Mouse (Mus musculus) bone marrow, adult 2 months (tissue): ENCODE results near the gene Nrip1. TPM values are rescaled to one million over a fixed set of nuclear protein-coding genes. Genes with fewer than 3 reads are reported as not detected.

Experiments used
- H3K27ac ChIP-seq: fragments of 200-500 bp; 2 replicates; pipeline ENCODE4 v1.5.1; 2012; ENCODE audit warnings: low read depth, mild to moderate bottlenecking, control low read depth, inconsistent platforms, low read length; ENCODE audit not compliant: control insufficient read depth, poor library complexity, insufficient read depth
- H3K4me1 ChIP-seq: fragments of 200-500 bp; 2 replicates; pipeline ENCODE4 v1.6.1; 2011; ENCODE audit warnings: low read length; ENCODE audit not compliant: control insufficient read depth, insufficient read depth
- H3K4me3 ChIP-seq: fragments of 200-500 bp; replicated peaks from 2 replicates; pipeline ENCODE3; 2011; ENCODE audit warnings: mild to moderate bottlenecking, low read depth, low read length, control low read depth; ENCODE audit not compliant: control insufficient read depth
- CTCF ChIP-seq: fragments of 200-500 bp; IDR thresholded peaks from 2 replicates; pipeline ENCODE4 v1.5.1; 2011; ENCODE audit warnings: low read length, control low read depth; ENCODE audit not compliant: control insufficient read depth, insufficient read depth
- POLR2A ChIP-seq: fragments of 200-500 bp; IDR thresholded peaks from 2 replicates; pipeline ENCODE4 v1.6.1; 2011; ENCODE audit warnings: low read depth, mild to moderate bottlenecking, control low read depth, low read length, borderline replicate concordance; ENCODE audit not compliant: control insufficient read depth
- WGBS: fragments of 180-500 bp; shearing (Covaris S2); methylation state at CpG from one replicate; pipeline ENCODE4 v1.1.7; 2018; 5-methylcytosine and 5-hydroxymethylcytosine counted together
- polyA plus RNA-seq: library from polyadenylated mRNA; stranded (reverse); fragments of >200 nt; gene quantifications from 2 replicates; pipeline ENCODE4 v1.2.4, GENCODE M21; 2011; ENCODE audit warnings: low replicate concordance; ENCODE audit not compliant: missing spikeins, insufficient read depth, insufficient read length

The Nrip1 gene
- polyA plus RNA-seq, 1 experiment: 6.7 TPM

DNA sequence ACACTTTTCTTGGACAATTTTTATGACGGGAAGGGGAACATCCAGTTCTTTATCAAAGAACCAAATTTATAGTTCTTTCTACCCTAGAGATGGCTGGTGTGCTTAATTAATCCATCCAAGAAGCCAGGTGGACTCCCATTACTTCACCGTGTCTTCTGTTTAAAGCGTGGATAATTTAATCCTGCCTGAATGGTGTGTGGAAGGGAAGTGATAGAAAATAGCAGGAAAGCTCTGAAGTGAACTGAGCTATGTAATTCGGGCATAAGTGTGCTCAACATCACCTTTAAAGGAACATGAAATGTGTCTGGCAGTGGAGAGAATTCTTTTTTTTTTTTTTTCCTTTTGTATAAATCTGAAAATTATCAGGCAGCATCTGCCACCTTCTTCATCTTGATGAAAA, 12.4 kb upstream of the Nrip1 start:
- H3K4me3 ChIP-seq: no peak overlapping the region
- H3K27ac ChIP-seq: no peak overlapping the region
- 84% methylated on average over 4 of the region's 4 CpGs for WGBS
- H3K4me1 ChIP-seq: no peaks in the 10 kb centered on the region
- TF ChIP-seq CTCF (no peak), POLR2A (no peak)

DNA sequence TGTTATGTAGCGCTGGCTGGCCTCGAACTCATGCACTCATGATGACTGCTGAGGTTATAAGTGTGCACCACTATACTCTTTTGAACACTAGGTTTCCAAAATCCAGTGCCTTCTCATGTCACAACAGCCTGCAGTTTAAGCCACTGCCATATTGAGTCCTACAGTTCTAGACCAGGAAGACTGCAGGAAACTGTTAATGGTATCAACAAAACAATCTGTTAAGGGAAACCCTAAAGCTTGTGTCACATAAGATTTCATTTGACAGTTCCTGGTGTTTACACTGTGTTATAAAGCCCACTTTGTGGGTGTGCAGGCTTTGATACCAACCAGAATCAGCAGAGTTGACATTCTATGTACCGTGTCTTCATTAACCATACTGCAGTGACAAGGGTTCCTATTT, 3.6 kb upstream of the Nrip1 start:
- no peak for TF ChIP-seq CTCF
- TF ChIP-seq POLR2A: no peak
- WGBS: 61% methylated on average over 3 of the region's 3 CpGs
- Histone ChIP-seq H3K4me1 (no peaks in the 10 kb centered on the region), H3K4me3 (no peak overlapping the region), H3K27ac (no peak overlapping the region)

DNA sequence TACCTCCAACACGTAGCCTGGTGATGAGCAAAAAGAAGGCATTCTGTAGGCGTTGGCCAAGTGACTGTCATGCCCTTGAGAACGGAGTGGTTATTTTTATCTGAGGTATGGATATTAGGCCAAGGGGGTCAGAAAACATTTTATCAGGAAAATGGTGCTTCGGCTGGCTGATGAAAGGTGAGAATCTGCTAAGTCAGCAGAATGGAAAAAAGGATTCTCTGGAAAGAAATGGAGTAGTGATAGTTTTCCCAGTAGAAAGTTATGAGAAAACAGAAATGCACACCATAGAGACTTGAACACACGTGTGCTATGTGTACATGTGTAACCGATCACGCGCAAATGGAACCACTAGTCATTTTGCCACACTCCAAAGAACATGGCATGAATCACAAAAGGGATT, 3.0 kb upstream of the Nrip1 start:
- 88% methylated on average over 8 of the region's 8 CpGs for WGBS
- TF ChIP-seq CTCF (no peak), POLR2A (no peak)

DNA sequence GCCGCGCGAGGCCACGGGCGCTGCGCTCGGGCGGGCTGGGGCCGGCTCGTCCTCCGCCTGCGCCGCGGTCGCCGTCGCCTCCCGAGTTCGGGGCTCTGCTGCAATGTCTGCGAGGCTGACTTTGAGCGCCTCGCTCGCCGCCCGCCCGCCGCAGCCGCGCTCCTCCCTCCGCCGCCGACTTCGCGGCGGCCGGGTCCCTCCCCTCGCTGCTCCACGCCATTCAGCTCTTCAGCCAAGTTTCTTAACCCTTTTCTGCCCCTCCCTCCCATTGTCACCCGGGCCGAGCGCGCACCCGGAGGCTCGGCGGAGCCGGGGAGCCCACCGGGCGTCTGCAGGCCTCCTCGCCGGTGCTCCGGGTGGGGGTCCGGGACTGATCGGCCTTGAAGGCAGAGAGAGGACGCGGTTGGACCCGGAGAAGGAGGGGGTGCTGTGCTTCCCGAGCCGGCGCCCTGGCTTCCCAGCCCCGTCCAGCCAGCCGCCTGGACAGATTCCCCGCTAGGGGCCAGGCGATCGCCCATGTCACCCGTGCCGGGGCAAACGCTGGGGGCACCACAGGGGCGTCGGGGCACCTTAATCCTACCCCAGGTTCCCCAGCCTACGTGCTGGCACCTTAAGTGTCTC, 576 bp downstream of the Nrip1 start:
- under 1% methylated on average over 61 of the region's 70 CpGs for WGBS
- Histone ChIP-seq H3K27ac (peak overlapping the region; percentile 98), H3K4me3 (peak overlapping the region; percentile 60), H3K4me1 (no peaks in the 10 kb centered on the region)
- TF ChIP-seq CTCF (no peak; the same call in 1 of the 2 replicates), POLR2A (peak; percentile 77; the same call in 1 of the 2 replicates)

More for the DNA sequence above, 3.0 kb upstream of the Nrip1 start:
- H3K4me1 ChIP-seq: no peaks in the 10 kb centered on the region
- H3K4me3 ChIP-seq: no peak overlapping the region
- no peak overlapping the region for H3K27ac ChIP-seq

DNA sequence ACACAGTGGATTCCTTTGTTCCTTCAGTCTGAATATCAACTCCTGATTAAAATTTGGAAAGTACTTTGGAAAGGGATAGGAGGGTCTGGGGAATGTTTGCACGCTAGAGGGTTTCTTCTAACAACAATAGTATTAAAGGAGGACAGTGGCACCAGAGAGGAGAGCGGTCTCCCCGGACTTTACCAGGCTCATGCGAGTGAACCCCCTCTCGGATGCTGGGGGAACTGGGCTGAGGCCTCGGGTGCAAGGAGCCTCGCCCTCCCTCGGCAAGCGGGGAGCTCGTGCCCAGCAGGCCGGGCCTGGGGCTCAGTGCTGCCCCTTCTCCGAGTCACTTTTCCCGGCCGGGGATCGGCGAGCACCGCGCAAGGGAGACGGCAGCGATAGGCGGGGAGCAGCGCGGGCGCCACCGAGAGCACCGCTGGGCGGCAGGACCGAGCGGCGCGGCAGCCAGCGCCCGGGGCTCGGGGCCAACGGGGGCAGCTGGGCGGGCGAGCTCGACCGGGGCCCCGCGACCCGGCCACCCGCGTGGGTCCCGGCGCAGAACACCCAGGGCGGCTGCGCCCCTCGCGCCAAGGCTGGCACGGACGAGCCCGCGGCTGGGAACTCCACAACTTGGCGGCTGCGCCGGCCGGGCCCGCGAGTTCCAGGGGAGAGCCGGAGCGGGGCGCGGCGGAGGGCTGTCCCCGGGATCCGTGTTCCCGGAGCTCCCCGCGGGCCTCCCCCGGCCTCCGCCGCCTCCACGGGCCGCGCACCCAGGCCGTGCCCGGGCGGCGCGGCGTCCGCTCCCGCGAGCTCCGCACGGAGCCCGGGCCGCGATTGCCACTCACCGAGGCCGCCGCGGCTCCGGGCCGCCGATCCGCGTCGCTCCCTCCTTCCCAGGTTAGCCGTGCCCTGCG, 1.3 kb downstream of the Nrip1 start:
- Histone ChIP-seq H3K4me1 (no peaks in the 10 kb centered on the region), H3K27ac (peak overlapping the region; percentile 98), H3K4me3 (peak overlapping the region; percentile 60)
- peak; percentile 37; the same call in 1 of the 2 replicates for TF ChIP-seq POLR2A
- peak; percentile 9; the same call in 1 of the 2 replicates for TF ChIP-seq CTCF
- WGBS: under 1% methylated on average over 99 of the region's 102 CpGs

DNA sequence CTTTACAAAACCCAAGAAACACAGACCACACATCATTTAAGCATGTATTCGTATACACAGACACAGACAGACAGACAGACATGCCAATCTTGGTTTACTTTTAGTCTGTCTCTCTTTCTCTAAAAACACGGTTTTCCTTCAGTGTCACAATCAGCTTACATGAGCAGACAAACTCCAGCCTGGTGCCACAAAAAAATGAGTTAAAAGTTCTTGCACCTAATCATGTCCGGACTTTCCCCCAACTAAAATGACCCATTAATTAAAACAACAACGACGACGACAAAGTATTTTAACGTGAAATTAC, 2.1 kb downstream of the Nrip1 start:
- no peak overlapping the region for H3K27ac ChIP-seq
- TF ChIP-seq POLR2A (no peak), CTCF (no peak)
- H3K4me1 ChIP-seq: no peaks in the 10 kb centered on the region
- H3K4me3 ChIP-seq: peak overlapping the region; percentile 60
- 1% methylated on average over 7 of the region's 7 CpGs for WGBS

DNA sequence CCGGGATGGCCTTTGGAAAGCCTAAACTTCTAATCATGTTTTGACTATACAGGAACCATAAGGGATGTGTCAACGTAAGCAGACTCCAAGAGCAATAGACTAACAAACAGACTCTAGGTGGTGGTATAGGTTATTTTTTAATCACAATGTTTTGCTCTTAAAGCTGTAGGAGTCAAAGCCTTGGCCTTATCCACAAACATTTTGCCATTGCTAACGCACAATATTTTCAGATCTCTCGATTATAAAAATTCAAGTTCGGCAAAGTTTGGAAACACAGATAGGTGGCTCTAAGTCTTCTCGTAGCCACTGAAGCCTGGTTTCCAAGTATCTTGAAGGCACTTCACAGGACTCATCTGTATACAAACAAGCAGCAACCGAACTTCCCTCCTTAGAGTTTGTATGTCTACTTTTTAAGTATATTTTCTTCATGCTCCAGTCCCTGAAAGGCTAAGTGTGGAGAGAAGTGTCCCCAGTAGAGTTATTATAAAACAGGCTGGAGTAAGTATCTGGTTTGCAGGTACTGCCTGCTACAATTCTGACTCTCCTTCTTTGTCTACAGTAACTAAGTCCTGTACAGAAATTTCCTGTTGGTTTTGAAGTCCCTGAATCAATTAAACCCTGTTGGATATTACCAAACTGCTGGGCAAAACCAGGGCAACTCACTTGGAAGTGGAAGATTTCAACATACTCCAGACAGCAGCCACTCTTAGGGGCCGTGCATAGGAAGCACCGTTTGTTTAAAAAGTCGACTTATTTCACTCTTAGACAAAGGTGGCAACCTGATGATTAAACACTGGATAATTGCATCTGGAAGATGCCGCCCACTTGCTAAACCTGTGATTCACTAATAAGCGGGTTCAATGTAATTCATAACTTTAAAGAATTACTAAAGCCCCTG, 2.7 kb downstream of the Nrip1 start:
- Histone ChIP-seq H3K4me3 (peak overlapping the region; percentile 30), H3K4me1 (peaks cover 2% of the 10 kb centered on the region; the same call in 1 of the 2 replicates), H3K27ac (no peak overlapping the region)
- TF ChIP-seq POLR2A (no peak), CTCF (no peak)
- WGBS: 8% methylated on average over 12 of the region's 12 CpGs
